Mouse (Mus musculus): ENCODE measurements around the gene Map3k7.
"Not testable (repeated sequence)": the region's sequence is repeated elsewhere in the genome, so short reads cannot be mapped to it uniquely, and the experiment has no call there.

Gene Map3k7

GRCm38 (mm10) chr4:31993386-31993785 lies 29.5 kb downstream of the Map3k7 start:
- DNase-seq (ENCODE audit: low read depth, low spot score), result no peak

DNA sequence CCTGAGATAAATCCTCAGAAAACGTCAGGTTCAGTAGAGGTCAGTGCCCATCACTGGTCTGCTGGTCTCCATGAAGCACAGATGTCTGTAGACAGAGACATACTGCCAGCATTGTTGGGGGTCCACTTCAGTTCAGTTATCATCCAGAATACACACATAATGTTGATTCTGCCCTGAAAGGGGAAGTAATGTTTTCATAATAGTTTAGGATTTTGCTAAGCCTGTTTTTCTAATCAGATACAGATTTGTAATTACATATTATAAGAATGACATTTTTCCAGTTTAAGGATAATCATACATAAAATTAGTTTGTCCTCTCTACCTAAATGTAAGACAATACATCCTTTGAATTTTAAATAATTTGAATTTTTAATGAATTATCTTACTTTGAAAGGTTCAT lies 30.0 kb downstream of the Map3k7 start:
- no peak for DNase-seq (ENCODE audit: low read depth, low spot score)

GRCm38 (mm10) chr4:32001498-32001897 lies 37.6 kb downstream of the Map3k7 start:
- no peak for DNase-seq (ENCODE audit: low read depth, low spot score)

GRCm38 (mm10) chr4:32004773-32005591 lies 41.1 kb downstream of the Map3k7 start:
- DNase-seq (ENCODE audit: low read depth, low spot score), result no peak

- DNase-seq (ENCODE audit: low read depth, low spot score), result no peak
Measured at GRCm38 (mm10) chr4:32007174-32007573, 43.3 kb downstream of the Map3k7 start.

DNA sequence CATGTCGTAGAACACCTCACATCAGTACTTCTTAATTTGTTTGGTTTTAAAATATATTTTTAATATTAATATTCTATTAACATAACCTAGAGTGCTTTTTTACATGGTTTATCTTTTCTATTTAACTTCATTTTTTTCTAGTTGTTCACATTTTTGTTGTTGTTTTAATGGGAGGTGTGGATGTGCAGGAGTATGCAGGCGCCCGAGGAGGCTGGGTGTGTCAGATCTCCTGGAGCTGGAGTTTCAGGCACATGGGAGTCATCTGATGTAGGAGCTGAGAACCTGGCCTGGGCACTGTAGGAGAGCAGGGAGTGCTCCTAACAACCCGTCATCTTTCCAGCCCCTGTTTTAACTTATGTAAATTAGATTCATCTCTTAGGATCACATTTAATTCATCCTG lies 44.2 kb downstream of the Map3k7 start:
- no peak for DNase-seq (ENCODE audit: low read depth, low spot score)

- DNase-seq (ENCODE audit: low read depth, low spot score), result no peak
Measured at GRCm38 (mm10) chr4:32010808-32011207, 46.9 kb downstream of the Map3k7 start.

DNA sequence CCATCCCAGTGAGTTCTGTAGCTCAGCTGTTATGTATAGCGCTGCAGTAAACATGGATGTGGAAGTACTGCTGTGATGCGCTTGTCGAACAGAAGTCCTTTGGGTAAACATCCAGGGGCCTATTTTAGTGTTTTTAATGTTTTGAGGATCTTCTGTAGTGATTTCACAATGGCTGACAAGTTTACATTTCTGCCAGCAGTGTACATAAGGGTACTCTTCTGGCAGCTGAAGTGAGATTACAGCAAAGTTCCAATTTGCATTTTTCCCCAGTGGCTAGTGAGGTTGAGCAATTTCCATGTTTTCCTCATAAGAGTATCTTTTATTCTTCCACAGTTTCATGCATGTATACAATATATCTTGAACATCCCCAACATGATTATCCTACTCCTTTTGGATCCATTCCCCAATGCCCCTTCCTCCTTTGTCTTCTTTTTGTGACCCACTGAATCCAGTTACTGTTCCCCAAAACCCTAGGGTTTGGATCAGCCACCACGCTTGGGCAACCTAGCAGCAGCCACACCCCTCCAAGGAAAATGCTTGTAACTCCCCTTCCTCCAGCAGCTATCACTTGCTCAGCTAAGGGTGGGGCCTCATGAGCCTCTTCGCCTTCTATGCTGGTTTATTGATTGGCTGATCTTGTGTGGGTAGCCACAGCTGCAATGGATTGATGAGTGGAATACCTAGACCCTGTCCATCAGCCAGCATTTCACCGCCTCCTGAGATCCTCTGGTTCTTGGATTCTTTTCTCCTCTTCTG lies 47.5 kb downstream of the Map3k7 start:
- no peak for DNase-seq (ENCODE audit: low read depth, low spot score)

GRCm38 (mm10) chr4:32021131-32021530 lies 57.2 kb downstream of the Map3k7 start:
- DNase-seq (ENCODE audit: low read depth, low spot score), result no peak

GRCm38 (mm10) chr4:32022321-32022720 lies 58.4 kb downstream of the Map3k7 start:
- DNase-seq (ENCODE audit: low read depth, low spot score), result no peak

- DNase-seq (ENCODE audit: low read depth, low spot score), result not testable (repeated sequence)
Measured at GRCm38 (mm10) chr4:32024170-32024569, 60.3 kb downstream of the Map3k7 start.

GRCm38 (mm10) chr4:32025105-32025504 lies 61.2 kb downstream of the Map3k7 start:
- no peak for DNase-seq (ENCODE audit: low read depth, low spot score)

DNA sequence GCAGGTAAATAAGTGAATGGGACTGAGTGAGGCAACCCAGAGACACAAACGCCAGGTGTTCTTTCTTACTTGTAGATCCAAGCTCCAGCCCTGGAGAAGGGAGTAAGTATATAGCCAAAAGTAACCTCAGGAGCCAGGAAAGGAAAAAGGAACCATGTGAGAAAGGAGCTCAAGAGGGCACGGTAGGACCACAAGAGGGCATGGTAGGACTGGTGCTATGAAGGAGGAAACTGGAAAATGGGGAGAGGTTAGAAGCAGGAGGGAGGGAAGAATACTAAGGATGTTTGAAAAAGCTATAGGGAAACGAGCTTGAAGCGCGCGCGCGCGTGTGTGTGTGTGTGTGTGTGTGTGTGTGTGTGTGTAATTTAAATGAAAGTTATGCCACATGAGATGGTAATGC lies 63.2 kb downstream of the Map3k7 start:
- DNase-seq (ENCODE audit: low read depth, low spot score), result no peak

DNA sequence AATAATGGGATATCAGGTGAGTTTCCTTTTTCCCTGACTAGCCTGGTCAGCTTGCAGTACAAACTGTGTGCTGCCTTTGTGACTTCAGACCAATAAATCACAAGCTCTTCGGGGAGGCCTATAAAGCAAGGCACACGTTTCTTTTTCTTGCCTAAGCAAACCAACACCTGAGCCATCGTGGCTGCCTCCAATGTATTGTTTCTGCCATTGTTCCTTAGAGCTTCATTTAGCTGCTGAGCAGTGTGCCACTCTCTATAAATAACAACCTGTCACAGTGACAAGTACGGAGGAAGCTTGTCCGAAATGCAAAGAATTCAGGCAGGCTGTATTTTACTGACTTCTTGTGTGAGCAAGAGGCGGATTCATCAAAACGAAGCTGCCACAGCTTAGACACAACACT lies 73.4 kb downstream of the Map3k7 start:
- no peak for DNase-seq (ENCODE audit: low read depth, low spot score)

DNA sequence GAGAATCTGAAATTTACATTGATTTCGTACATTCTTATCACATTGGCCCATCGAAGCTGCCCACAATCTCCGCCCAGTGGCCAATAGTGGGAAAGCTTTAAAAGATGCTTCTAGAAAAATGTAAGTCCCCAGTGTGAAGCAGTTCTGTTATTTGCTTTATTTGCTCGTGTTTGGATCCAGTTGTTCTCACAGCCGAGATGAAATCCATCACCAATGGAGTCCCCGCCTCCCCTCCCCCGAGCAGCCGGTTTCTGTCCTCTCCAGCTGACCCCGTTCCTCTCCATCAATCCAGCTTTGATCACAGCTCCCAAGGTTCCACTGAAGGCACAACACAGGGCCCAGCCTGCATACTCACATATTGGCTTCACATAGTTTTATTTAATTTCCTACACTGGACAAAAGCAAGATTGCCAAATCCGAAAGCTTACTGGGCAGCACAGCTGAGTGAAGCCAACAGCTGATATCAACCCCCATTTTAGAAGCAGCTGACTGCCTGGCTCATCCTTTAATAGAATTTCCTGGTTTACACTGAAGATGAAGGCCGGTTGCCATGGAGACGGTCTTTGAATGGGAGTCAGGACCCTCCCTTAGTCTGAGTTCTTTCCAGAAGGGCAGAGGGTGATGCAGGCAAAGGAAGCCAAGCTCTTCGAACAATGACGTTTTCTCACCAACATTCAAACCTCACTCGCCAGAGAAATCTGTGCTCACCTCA lies 78.0 kb downstream of the Map3k7 start:
- peak; percentile 14 for DNase-seq (ENCODE audit: low read depth, low spot score)

GRCm38 (mm10) chr4:32045234-32045633 lies 81.3 kb downstream of the Map3k7 start:
- DNase-seq (ENCODE audit: low read depth, low spot score), result no peak

- DNase-seq (ENCODE audit: low read depth, low spot score), result no peak
Measured at GRCm38 (mm10) chr4:32049824-32050223, 85.9 kb downstream of the Map3k7 start.

DNA sequence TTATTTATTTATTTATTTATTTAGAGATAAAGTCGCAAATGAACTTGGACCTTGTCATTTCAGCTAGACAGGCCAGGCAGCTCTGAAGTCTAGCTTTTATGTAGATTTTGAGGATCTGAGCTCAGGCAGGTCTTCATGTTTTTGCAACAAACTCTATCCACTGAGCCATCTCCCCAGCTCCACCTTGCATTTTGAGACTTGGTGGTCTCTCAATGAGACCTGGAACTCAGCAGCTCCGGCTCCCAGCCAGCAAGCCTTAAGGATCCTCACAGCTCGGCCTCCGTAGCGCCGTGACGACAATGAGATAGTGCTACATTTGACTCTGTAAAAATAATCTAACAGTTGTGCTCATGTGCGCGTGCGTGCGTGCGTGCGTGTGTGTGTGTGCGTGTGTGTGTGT lies 89.3 kb downstream of the Map3k7 start:
- DNase-seq (ENCODE audit: low read depth, low spot score), result no peak

DNA sequence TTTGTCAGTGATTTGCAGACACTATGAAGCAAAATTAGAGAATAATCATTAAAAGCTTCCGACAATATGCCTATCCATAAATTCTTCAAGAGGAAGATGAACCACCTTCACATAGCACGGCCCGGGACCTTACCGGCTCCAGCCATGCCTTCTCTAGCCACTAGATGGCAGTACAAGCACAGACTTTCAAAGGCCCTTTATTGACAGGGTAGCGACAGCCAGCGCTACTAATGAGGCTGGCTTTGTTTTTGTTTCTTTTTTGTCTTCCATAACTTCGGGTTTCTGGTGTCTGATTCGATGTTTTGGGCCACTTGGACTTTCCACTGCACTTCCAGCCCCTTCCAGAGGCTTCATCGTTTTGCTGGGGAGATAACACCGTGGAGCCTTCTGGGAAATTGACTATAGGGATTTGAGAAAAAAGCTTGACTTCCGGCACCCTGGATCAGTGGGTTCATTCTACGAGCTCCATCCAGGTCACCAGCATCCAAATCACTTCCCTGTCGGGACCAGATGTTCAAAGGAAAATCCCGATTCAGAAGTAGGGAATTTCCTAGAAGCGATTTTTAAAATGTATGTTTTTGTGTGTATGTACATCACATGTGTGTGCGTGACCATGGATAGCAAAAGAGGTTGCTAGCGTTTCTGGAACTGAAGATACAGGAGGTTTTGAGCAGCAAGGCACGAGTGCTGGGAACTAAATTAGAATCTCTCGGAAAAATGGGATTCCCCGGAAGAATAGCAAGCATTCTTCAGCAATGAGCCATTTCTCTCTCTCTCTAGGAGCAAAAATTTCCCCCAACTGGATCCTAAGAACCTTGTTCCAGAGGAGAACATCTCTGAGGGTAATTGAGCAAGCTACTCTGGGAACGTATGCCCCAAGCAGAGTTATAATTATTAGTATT lies 91.5 kb downstream of the Map3k7 start:
- peak; percentile 92 for DNase-seq (ENCODE audit: low read depth, low spot score)

DNA sequence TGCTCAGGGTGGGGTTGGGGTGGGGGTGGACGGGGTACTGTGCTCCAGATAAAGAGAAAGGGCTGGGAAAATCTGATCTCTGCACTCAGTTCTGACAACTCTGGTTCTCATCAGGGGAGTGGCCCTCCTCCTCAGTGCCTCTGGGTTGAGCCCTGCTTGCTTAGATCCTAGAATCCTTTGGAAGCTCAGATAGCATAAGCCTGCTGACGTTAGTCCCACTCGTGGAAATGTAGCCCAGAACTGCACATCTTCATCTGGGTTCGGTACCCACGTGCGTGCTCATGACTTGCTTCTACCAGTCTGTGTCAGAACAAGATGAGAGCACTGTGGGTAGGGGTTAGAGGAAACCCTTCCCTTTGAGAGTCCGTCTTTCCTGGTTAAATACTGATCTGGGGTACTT lies 92.5 kb downstream of the Map3k7 start:
- peak; percentile 13 for DNase-seq (ENCODE audit: low read depth, low spot score)

- peak; percentile 81 for DNase-seq (ENCODE audit: low read depth, low spot score)
Measured at GRCm38 (mm10) chr4:32057102-32057501, 93.2 kb downstream of the Map3k7 start.

Data from CD4-positive, CD25-positive, alpha-beta regulatory T cell, adult 2 months (primary cell).